ENCODE assay signal across 8 mouse cellular contexts in genomic region chr9:20878041-20878709, GRCm38 (mm10). TPM values are rescaled to one million over a fixed set of nuclear protein-coding genes. Genes with fewer than 3 reads are reported as not detected.
DNase-seq lines count a peak whose midpoint lies in the region; ATAC-seq and TF ChIP-seq lines count a peak whose summit lies in the region.

No protein-coding gene starts in this region.

- no peaks in the 10 kb centered on the region for H3K9me3 ChIP-seq in kidney, embryonic 14.5 days (ENCODE audit: control insufficient read depth, low read length)
- H3K9me3 ChIP-seq in limb, embryonic 15.5 days = no peaks in the 10 kb centered on the region

- H3K9ac ChIP-seq in kidney, embryonic 14.5 days (ENCODE audit: low read depth, low read length) = peak overlapping the region; percentile 73
- peak overlapping the region; percentile 55 for H3K9ac ChIP-seq in limb, embryonic 15.5 days

- H3K27me3 ChIP-seq in kidney, embryonic 14.5 days (ENCODE audit: control insufficient read depth, insufficient read depth, low read length) = no peaks in the 10 kb centered on the region
- no peaks in the 10 kb centered on the region for H3K27me3 ChIP-seq in limb, embryonic 15.5 days

- peak overlapping the region; percentile 67 for H3K27ac ChIP-seq in bone marrow macrophage, adult 2 months (ENCODE audit: insufficient read depth, low read depth, low read length)
- peak overlapping the region; percentile 97 for H3K27ac ChIP-seq in embryonic fibroblast, embryonic 13.5 days (ENCODE audit: insufficient read depth, low read length)
- H3K27ac ChIP-seq in kidney, embryonic 14.5 days (ENCODE audit: low read depth, low read length) = peak overlapping the region; percentile 88
- H3K27ac ChIP-seq in limb, embryonic 15.5 days = peak overlapping the region; percentile 94

- no peaks in the 10 kb centered on the region for H3K36me3 ChIP-seq in kidney, embryonic 14.5 days (ENCODE audit: control insufficient read depth, insufficient read depth, low read length)
- no peaks in the 10 kb centered on the region for H3K36me3 ChIP-seq in limb, embryonic 15.5 days

- peak; percentile 21; the same call in 1 of the 2 replicates for TF ChIP-seq CTCF in bone marrow macrophage, adult 2 months (IDR thresholded peaks at IDR 0.05; ENCODE audit: low read depth, low read length)
- peak; percentile 75 for TF ChIP-seq CTCF in embryonic fibroblast, embryonic 13.5 days (IDR thresholded peaks at IDR 0.05; ENCODE audit: borderline replicate concordance, insufficient read depth, low read length)

- ATAC-seq in kidney, embryonic 14.5 days (ENCODE audit: low FRiP score, low TSS enrichment) = peak; percentile 96
- peak; percentile 95 for ATAC-seq in limb, embryonic 15.5 days (ENCODE audit: insufficient number of reproducible peaks, low FRiP score, low TSS enrichment, low read depth)

- under 1% methylated on average over 69 of the region's 69 CpGs for WGBS in kidney, embryonic 14.5 days
- under 1% methylated on average over 69 of the region's 69 CpGs for WGBS in limb, embryonic 15.5 days

- H3K4me1 ChIP-seq in bone marrow macrophage, adult 2 months (ENCODE audit: control insufficient read depth, insufficient read depth, low read length) = peaks cover 5% of the 10 kb centered on the region
- peaks cover 2% of the 10 kb centered on the region; the same call in 1 of the 2 replicates for H3K4me1 ChIP-seq in embryonic fibroblast, embryonic 13.5 days (ENCODE audit: control insufficient read depth, insufficient read depth, low read length)
- no peaks in the 10 kb centered on the region for H3K4me1 ChIP-seq in kidney, embryonic 14.5 days (ENCODE audit: control insufficient read depth, insufficient read depth, low read length)
- H3K4me1 ChIP-seq in limb, embryonic 15.5 days = peaks cover 13% of the 10 kb centered on the region

- H3K4me3 ChIP-seq in bone marrow macrophage, adult 2 months (ENCODE audit: insufficient read depth, low read length) = peak overlapping the region; percentile 60
- peak overlapping the region; percentile 29 for H3K4me3 ChIP-seq in embryonic fibroblast, embryonic 13.5 days (ENCODE audit: insufficient read depth, low read length)
- H3K4me3 ChIP-seq in kidney, embryonic 14.5 days (ENCODE audit: low read length) = peak overlapping the region; percentile 45
- H3K4me3 ChIP-seq in limb, embryonic 15.5 days = peak overlapping the region; percentile 49

- TF ChIP-seq POLR2A in bone marrow macrophage, adult 2 months (IDR thresholded peaks at IDR 0.05; ENCODE audit: borderline replicate concordance, low read depth, low read length) = no peak
- TF ChIP-seq POLR2A in embryonic fibroblast, embryonic 13.5 days (IDR thresholded peaks at IDR 0.05; ENCODE audit: low read depth, low read length) = peak; percentile 88

- peak; percentile 100 for DNase-seq in A20 (ENCODE audit: low read depth, low spot score)
- peak; percentile 100 for DNase-seq in heart, adult 9 months (ENCODE audit: low spot score in 2 of 2)
- DNase-seq in monocyte, adult 2 months (ENCODE audit: low read depth in 1 of 2, low spot score in 2 of 2) = peak; percentile 99
- DNase-seq in spleen, postnatal 36 days (ENCODE audit: low spot score in 2 of 2) = peak; percentile 99 to 100

- H3K4me2 ChIP-seq in kidney, embryonic 14.5 days (replicated peaks; ENCODE audit: low read depth, low read length) = peak overlapping the region; percentile 70
- H3K4me2 ChIP-seq in limb, embryonic 15.5 days = peak overlapping the region; percentile 84

RNA-seq across cellular contexts. Expression of gene Angptl6, which starts 1.4 kb away (rescaled TPM):
- 1.4 and 1.7 TPM in 2 replicates for polyA plus RNA-seq in bone marrow macrophage, adult 2 months (2012; ENCODE audit: insufficient read depth, insufficient read length, missing spikeins)
- 2.9 and 4.9 TPM in 2 replicates for polyA plus RNA-seq in embryonic fibroblast, embryonic 13.5 days (2011; ENCODE audit: insufficient read length, low read depth, missing spikeins)
- 2.0 and 2.2 TPM in 2 replicates for polyA plus RNA-seq in kidney, embryonic 14.5 days (2014; fragmentation: Nextera tagmentation; extraction: Ambion mirVana)
- 4.6 and 5.0 TPM in 2 replicates for polyA plus RNA-seq in limb, embryonic 15.5 days (2015; fragmentation: Nextera tagmentation; extraction: Ambion mirVana)

RNA-seq across cellular contexts. Expression of gene A230050P20Rik, which starts 9.7 kb away (rescaled TPM):
- polyA plus RNA-seq in bone marrow macrophage, adult 2 months (2012; ENCODE audit: insufficient read depth, insufficient read length, missing spikeins) = 19.9 and 23.5 TPM in 2 replicates
- polyA plus RNA-seq in embryonic fibroblast, embryonic 13.5 days (2011; ENCODE audit: insufficient read length, low read depth, missing spikeins) = 14.7 and 25.3 TPM in 2 replicates
- 6.1 and 7.8 TPM in 2 replicates for polyA plus RNA-seq in kidney, embryonic 14.5 days (2014; fragmentation: Nextera tagmentation; extraction: Ambion mirVana)
- 9.5 and 11.8 TPM in 2 replicates for polyA plus RNA-seq in limb, embryonic 15.5 days (2015; fragmentation: Nextera tagmentation; extraction: Ambion mirVana)

RNA-seq across cellular contexts. Expression of gene Ppan, which starts 9.8 kb away (rescaled TPM):
- polyA plus RNA-seq in bone marrow macrophage, adult 2 months (2012; ENCODE audit: insufficient read depth, insufficient read length, missing spikeins) = 9.2 and 11.9 TPM in 2 replicates
- 31.1 and 34.5 TPM in 2 replicates for polyA plus RNA-seq in embryonic fibroblast, embryonic 13.5 days (2011; ENCODE audit: insufficient read length, low read depth, missing spikeins)
- polyA plus RNA-seq in kidney, embryonic 14.5 days (2014; fragmentation: Nextera tagmentation; extraction: Ambion mirVana) = 82.3 and 90.0 TPM in 2 replicates
- 86.9 and 88.6 TPM in 2 replicates for polyA plus RNA-seq in limb, embryonic 15.5 days (2015; fragmentation: Nextera tagmentation; extraction: Ambion mirVana)

RNA-seq across cellular contexts. Expression of gene Eif3g, which starts 20.2 kb away (rescaled TPM):
- 65.4 and 71.5 TPM in 2 replicates for polyA plus RNA-seq in bone marrow macrophage, adult 2 months (2012; ENCODE audit: insufficient read depth, insufficient read length, missing spikeins)
- polyA plus RNA-seq in embryonic fibroblast, embryonic 13.5 days (2011; ENCODE audit: insufficient read length, low read depth, missing spikeins) = 106 and 107 TPM in 2 replicates
- 327 and 329 TPM in 2 replicates for polyA plus RNA-seq in kidney, embryonic 14.5 days (2014; fragmentation: Nextera tagmentation; extraction: Ambion mirVana)
- polyA plus RNA-seq in limb, embryonic 15.5 days (2015; fragmentation: Nextera tagmentation; extraction: Ambion mirVana) = 303 and 319 TPM in 2 replicates

RNA-seq across cellular contexts. Expression of gene Rdh8, which starts 59.9 kb away (rescaled TPM):
- polyA plus RNA-seq in bone marrow macrophage, adult 2 months (2012; ENCODE audit: insufficient read depth, insufficient read length, missing spikeins) = not detected in 2 replicates
- not detected in 2 replicates for polyA plus RNA-seq in embryonic fibroblast, embryonic 13.5 days (2011; ENCODE audit: insufficient read length, low read depth, missing spikeins)
- polyA plus RNA-seq in kidney, embryonic 14.5 days (2014; fragmentation: Nextera tagmentation; extraction: Ambion mirVana) = not detected in 2 replicates
- polyA plus RNA-seq in limb, embryonic 15.5 days (2015; fragmentation: Nextera tagmentation; extraction: Ambion mirVana) = not detected in 2 replicates

Comparison
In these comparisons a context has a peak if more than half of its experiments do, and no peak if none do; other contexts are left out.
1. Peak in every context shown above with its lines: DNase-seq, ATAC-seq, H3K4me3 ChIP-seq and H3K27ac ChIP-seq.